Mouse (Mus musculus) cerebral cortex, adult 2 months (tissue): Measurements from ENCODE around the gene Gnai2.

ENCODE experiments used
- WGBS: fragments of 180-500 bp; shearing (Covaris S2); methylation state at CpG from one replicate; pipeline ENCODE4 v1.1.7; 2018; 5-methylcytosine and 5-hydroxymethylcytosine counted together

Gnai2 gene

GRCm38 (mm10) chr9:107586974-107587832, 48.0 kb downstream of the Gnai2 start, which contains the start of gene Ifrd2:
Gene Ifrd2 (plus strand): TSS chr9:107587642.
- WGBS: 11% methylated on average over 46 of the region's 46 CpGs

- WGBS: 90% methylated on average over 5 of the region's 5 CpGs
Measured at GRCm38 (mm10) chr9:107586504-107586903, 48.7 kb downstream of the Gnai2 start.

- WGBS: 92% methylated on average over 14 of the region's 14 CpGs
Measured at GRCm38 (mm10) chr9:107583174-107583573, 52.0 kb downstream of the Gnai2 start.

- 87% methylated on average over 7 of the region's 7 CpGs for WGBS
Measured at GRCm38 (mm10) chr9:107582509-107583062, 52.6 kb downstream of the Gnai2 start.

- WGBS: 75% methylated on average over 4 of the region's 4 CpGs
Measured at GRCm38 (mm10) chr9:107581584-107581983, 53.6 kb downstream of the Gnai2 start.

GRCm38 (mm10) chr9:107580501-107581317, 54.5 kb downstream of the Gnai2 start, which contains the start of gene Hyal3:
Gene Hyal3 (plus strand): TSS chr9:107580818.
- under 1% methylated on average over 32 of the region's 32 CpGs for WGBS

GRCm38 (mm10) chr9:107579023-107579900, 55.9 kb downstream of the Gnai2 start:
- WGBS: 91% methylated on average over 14 of the region's 14 CpGs

- WGBS: 73% methylated on average over 3 of the region's 3 CpGs
Measured at GRCm38 (mm10) chr9:107578587-107578986, 56.6 kb downstream of the Gnai2 start, which contains the start of gene Naa80. Gene Naa80 (plus strand): TSS chr9:107578887.

- WGBS: 84% methylated on average over 10 of the region's 10 CpGs
Measured at GRCm38 (mm10) chr9:107577871-107578270, 57.3 kb downstream of the Gnai2 start.

GRCm38 (mm10) chr9:107576357-107577107, 58.6 kb downstream of the Gnai2 start, which contains the start of gene Hyal1:
Gene Hyal1 (plus strand): TSS chr9:107576927.
- WGBS: 36% methylated on average over 16 of the region's 16 CpGs

GRCm38 (mm10) chr9:107575579-107576356, 59.4 kb downstream of the Gnai2 start:
- WGBS: 83% methylated on average over 14 of the region's 14 CpGs

GRCm38 (mm10) chr9:107573774-107574173, 61.4 kb downstream of the Gnai2 start:
- WGBS: 82% methylated on average over 6 of the region's 6 CpGs

- 98% methylated on average over 2 of the region's 2 CpGs for WGBS
Measured at GRCm38 (mm10) chr9:107572327-107572662, 62.9 kb downstream of the Gnai2 start.

GRCm38 (mm10) chr9:107571534-107572326, 63.4 kb downstream of the Gnai2 start:
- WGBS: 91% methylated on average over 22 of the region's 22 CpGs

GRCm38 (mm10) chr9:107570845-107571244, 64.3 kb downstream of the Gnai2 start:
- 94% methylated on average over 21 of the region's 21 CpGs for WGBS

GRCm38 (mm10) chr9:107570016-107570415, 65.2 kb downstream of the Gnai2 start:
- 50% methylated on average over 13 of the region's 13 CpGs for WGBS

- WGBS: 1% methylated on average over 23 of the region's 23 CpGs
Measured at GRCm38 (mm10) chr9:107569270-107569669, 65.9 kb downstream of the Gnai2 start.

- 3% methylated on average over 41 of the region's 41 CpGs for WGBS
Measured at GRCm38 (mm10) chr9:107568331-107569261, 66.6 kb downstream of the Gnai2 start.
